Mouse (Mus musculus) hindbrain, embryonic 16.5 days (tissue): ENCODE data around the gene Thbd. TPM values are rescaled to one million over a fixed set of nuclear protein-coding genes. Genes with fewer than 3 reads are reported as not detected.

ENCODE experiments used
- ATAC-seq: fragments of 200-750 bp; cut with Nextera tagmentation; 2 replicates; pipeline ENCODE4 v1.8.0; 2017; ENCODE audit warnings: moderate TSS enrichment, moderate library complexity
- H3K27ac ChIP-seq: fragments of 300-500 bp; sonication (generic); 2 replicates; pipeline ENCODE4 v1.5.1; 2014; ENCODE audit warnings: low read depth, mild to moderate bottlenecking, control low read depth, low read length, moderate library complexity
- H3K27me3 ChIP-seq: fragments of 300-500 bp; sonication (generic); replicated peaks from 2 replicates; pipeline ENCODE4 v1.6.1; 2014; ENCODE audit warnings: low read length; ENCODE audit not compliant: control insufficient read depth, insufficient read depth
- H3K36me3 ChIP-seq: fragments of 300-500 bp; sonication (generic); 2 replicates; pipeline ENCODE4 v1.6.1; 2014; ENCODE audit warnings: mild to moderate bottlenecking, low read length, moderate library complexity, mixed read lengths; ENCODE audit not compliant: control insufficient read depth, insufficient read depth
- H3K4me1 ChIP-seq: fragments of 300-500 bp; sonication (generic); 2 replicates; pipeline ENCODE4 v1.6.1; 2014; ENCODE audit warnings: low read depth, low read length; ENCODE audit not compliant: control insufficient read depth, insufficient read depth
- H3K4me2 ChIP-seq: fragments of 300-500 bp; sonication (generic); 2 replicates; pipeline ENCODE4 v1.6.1; 2014; ENCODE audit warnings: mild to moderate bottlenecking, low read length, control low read depth, moderate library complexity
- H3K4me3 ChIP-seq: fragments of 300-500 bp; sonication (generic); 2 replicates; pipeline ENCODE4 v1.5.1; 2014; ENCODE audit warnings: mild to moderate bottlenecking, low read length, control low read depth, moderate library complexity
- H3K9ac ChIP-seq: fragments of 300-500 bp; sonication (generic); 2 replicates; pipeline ENCODE4 v1.6.1; 2014; ENCODE audit warnings: low read depth, mild to moderate bottlenecking, control low read depth, low read length, moderate library complexity
- H3K9me3 ChIP-seq: fragments of 300-500 bp; sonication (generic); 2 replicates; pipeline ENCODE4 v1.6.1; 2014; ENCODE audit warnings: mild to moderate bottlenecking, low read length, moderate library complexity; ENCODE audit not compliant: control insufficient read depth
- WGBS: fragments of 180-500 bp; shearing (Covaris S2); extraction: QIAGEN DNeasy Blood & Tissue Kit; methylation state at CpG from one replicate; pipeline ENCODE4 v1.1.7; 2014; 5-methylcytosine and 5-hydroxymethylcytosine counted together
- polyA plus RNA-seq: library from polyadenylated mRNA; unstranded; fragments of >200 nt; fragmentation: Nextera tagmentation; extraction: Ambion mirVana; gene quantifications from 2 replicates; pipeline ENCODE4 v1.2.1, GENCODE M21; 2015

Thbd gene
- polyA plus RNA-seq, 1 experiment from 2014 or later: 11.6 TPM

DNA sequence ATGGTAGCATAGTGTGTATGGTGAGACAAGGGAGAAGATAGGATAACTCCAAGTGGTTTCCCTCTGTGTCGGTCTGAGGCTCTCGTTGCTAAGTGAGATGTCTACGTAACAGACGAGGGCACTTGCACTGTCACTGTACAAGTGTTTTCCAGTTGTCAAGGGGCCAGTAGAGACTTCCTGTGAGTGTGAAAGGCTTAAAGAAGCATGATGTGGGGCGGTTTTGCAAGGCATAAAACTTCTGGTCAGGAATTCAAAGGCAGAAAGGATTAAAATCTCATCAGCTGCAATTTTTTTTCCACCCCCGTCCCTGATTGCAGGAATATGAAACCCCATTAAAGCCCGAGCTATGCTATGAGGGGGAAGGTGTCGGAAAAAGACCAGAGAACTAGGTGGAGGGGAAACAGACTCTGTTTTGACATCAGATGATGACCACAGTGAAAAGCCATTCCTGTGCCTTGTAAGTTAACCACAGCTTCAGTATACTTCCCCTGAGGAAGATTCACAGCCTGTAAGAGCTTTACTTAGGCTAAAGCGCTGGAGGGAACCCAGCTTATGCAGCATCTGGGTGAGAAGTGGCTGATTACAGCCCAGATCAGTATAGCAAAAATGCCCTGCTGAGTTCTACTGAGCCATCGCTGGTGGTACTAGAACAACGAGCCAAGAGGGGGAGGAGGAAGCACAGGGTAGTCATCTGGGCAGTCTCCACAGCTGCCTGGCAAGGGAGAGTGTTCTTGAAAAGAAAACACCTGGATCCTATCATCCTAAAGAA is 10.8 kb downstream of the Thbd start:
- Histone ChIP-seq H3K27me3 (0 out of 2 replicates have a peak, but pooled peaks cover 6% of the 10 kb centered on the region), H3K4me1 (peaks cover 4% of the 10 kb centered on the region), H3K4me3 (no peak overlapping the region), H3K9ac (no peak overlapping the region), H3K9me3 (no peaks in the 10 kb centered on the region), H3K36me3 (no peaks in the 10 kb centered on the region), H3K27ac (no peak overlapping the region), H3K4me2 (peak overlapping the region; percentile 92)
- 68% methylated on average over 11 of the region's 11 CpGs for WGBS
- ATAC-seq: no peak

DNA sequence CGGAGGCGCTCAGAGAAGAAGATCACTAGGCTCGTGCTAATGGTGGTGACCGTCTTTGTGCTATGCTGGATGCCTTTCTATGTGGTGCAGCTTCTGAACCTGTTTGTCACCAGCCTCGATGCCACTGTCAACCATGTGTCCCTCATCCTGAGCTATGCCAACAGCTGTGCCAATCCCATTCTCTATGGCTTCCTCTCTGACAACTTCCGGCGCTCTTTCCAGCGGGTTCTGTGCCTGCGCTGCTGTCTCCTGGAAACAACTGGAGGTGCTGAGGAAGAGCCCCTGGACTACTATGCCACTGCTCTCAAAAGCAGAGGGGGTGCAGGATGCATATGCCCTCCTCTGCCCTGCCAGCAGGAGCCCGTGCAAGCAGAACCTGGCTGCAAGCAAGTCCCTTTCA is 11.8 kb downstream of the Thbd start:
- H3K9me3 ChIP-seq: no peaks in the 10 kb centered on the region
- peak overlapping the region; percentile 56 for H3K4me3 ChIP-seq
- 0 out of 2 replicates have a peak, but pooled peaks cover 6% of the 10 kb centered on the region for H3K27me3 ChIP-seq
- H3K36me3 ChIP-seq: no peaks in the 10 kb centered on the region
- H3K4me1 ChIP-seq: peaks cover 4% of the 10 kb centered on the region
- ATAC-seq: no peak; the same call in 1 of the 2 replicates
- no peak overlapping the region for H3K27ac ChIP-seq
- H3K4me2 ChIP-seq: peak overlapping the region; percentile 92
- WGBS: 74% methylated on average over 10 of the region's 10 CpGs
- H3K9ac ChIP-seq: no peak overlapping the region

GRCm38 (mm10) chr2:148395131-148396051 is 12.6 kb downstream of the Thbd start, which contains the start of gene Sstr4:
Gene Sstr4, plus strand, starts transcription at chr2:148395344.
- ATAC-seq: peak; percentile 91
- H3K27me3 ChIP-seq: 0 out of 2 replicates have a peak, but pooled peaks cover 6% of the 10 kb centered on the region
- WGBS: 4% methylated on average over 83 of the region's 83 CpGs

DNA sequence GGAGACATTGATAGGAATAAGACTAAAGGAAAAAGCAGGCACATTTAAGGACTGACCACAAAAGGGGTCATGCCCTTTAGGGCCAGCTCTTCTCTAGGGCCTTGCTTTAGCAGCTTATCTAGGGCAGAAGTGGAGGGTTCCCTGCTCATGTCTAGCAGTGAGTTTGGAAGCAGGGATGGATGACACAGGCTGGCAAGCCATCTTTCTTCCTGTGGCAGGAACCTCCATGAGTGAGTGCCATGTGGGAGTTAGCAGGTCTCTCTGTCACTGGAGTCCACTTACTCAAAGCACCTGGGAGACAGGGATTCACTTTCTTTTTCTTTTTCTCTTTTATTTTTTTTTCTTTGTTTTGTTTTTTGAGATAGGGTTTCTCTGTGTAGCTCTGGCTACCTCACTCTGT is 14.1 kb downstream of the Thbd start:
- no peak for ATAC-seq
- H3K27me3 ChIP-seq: 0 out of 2 replicates have a peak, but pooled peaks cover 6% of the 10 kb centered on the region
- no peak overlapping the region for H3K4me2 ChIP-seq
- H3K9ac ChIP-seq: no peak overlapping the region
- no peak overlapping the region for H3K4me3 ChIP-seq
- H3K9me3 ChIP-seq: no peaks in the 10 kb centered on the region
- no peak overlapping the region for H3K27ac ChIP-seq
- H3K4me1 ChIP-seq: peaks cover 4% of the 10 kb centered on the region
- no peaks in the 10 kb centered on the region for H3K36me3 ChIP-seq

More at GRCm38 (mm10) chr2:148395131-148396051, 12.6 kb downstream of the Thbd start, which contains the start of gene Sstr4:
- Histone ChIP-seq H3K4me2 (peak within 1 kb of the TSS; percentile 92), H3K36me3 (no peaks in the 10 kb centered on the region), H3K4me1 (peaks cover 4% of the 10 kb centered on the region), H3K4me3 (peak within 1 kb of the TSS; percentile 56), H3K9ac (peak within 1 kb of the TSS; percentile 72), H3K27ac (no peak within 1 kb of the TSS), H3K9me3 (no peaks in the 10 kb centered on the region)

DNA sequence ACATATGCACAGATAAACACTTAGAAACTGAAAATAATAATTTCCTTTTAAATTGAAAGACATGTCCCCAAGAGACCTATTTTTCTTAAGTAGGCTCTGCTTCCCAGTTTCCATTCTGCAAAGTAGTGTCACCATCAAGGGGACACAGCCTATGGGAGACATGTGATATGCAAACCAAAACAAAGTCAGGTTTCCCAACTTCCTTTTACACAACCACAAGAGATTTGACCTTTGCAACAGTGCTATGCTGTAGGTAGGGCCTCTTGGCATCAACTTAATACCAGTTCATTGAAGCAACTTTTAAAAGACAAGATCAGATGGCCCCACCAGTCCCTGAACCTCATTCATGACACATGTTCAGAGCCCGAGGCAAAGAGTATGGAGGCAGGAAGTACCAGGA is 14.8 kb downstream of the Thbd start:
- no peak overlapping the region for H3K27ac ChIP-seq
- H3K9ac ChIP-seq: no peak overlapping the region
- H3K4me1 ChIP-seq: peaks cover 4% of the 10 kb centered on the region
- 79% methylated on average over 1 of the region's 1 CpGs for WGBS
- no peak for ATAC-seq
- H3K36me3 ChIP-seq: no peaks in the 10 kb centered on the region
- H3K4me3 ChIP-seq: no peak overlapping the region
- 0 out of 2 replicates have a peak, but pooled peaks cover 6% of the 10 kb centered on the region for H3K27me3 ChIP-seq
- no peaks in the 10 kb centered on the region for H3K9me3 ChIP-seq
- H3K4me2 ChIP-seq: no peak overlapping the region

DNA sequence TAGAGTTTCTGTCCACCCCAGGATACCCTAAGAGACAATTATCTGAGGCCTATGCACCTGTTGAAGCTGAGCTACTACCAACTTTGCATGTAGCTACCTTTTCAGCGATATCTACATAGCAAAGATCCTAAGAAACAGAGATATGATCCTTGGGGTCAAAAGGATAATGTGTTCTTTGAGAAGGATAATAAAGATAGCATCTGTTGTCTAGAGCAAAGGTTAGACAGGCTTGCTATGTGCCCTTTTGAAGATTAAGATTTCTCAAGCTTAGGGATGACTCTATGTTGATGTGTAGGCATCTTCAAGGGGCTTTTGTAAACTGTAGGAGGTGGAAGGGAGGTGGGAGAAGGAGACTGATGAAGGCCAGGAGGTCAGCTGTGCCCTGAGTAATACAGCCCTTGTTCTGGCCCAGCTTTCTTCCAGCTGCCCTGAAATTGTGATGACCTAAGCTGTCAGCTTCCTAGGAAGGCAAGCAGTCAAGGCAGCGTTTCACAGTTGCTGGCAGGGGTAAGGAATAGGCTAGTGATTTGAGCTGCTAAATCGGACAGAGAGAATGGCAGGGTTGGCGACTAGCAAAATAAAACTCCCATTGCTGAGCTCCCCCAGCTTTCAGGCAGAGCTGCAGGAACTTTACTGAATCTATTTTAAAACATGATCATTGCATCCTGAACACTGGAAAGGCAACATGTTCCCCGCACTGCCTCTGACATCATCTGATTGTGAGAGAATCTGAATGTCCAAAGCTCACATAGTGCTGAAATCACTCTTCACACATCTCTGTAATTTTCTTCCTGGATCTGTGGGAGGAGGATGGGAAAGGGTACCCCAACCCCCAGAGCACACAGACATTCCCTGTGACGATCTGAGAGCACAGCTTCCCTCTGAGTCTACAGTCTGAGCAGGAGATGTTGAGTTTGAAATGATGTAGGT is 20.1 kb downstream of the Thbd start:
- 77% methylated on average over 6 of the region's 6 CpGs for WGBS

DNA sequence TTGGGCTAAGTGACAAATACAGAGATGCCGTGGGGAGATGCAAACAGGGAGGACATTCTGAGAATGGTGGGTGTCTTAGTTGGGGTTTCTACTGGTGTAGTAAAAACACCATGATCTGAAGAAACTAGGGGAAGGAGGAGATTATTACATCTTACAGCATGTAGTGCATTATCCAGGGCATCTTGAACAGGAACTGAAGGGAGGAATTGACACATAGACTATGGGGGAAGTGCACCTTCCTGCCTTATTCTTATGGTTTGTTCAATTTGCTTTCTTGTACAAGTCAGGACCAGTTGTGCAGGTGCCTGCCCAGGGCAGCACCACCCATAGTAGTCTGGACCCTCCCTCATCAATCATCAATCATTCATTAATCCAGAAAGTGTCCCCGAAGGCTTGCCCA is 21.1 kb downstream of the Thbd start:
- Histone ChIP-seq H3K4me3 (no peak overlapping the region), H3K4me2 (no peak overlapping the region), H3K36me3 (no peaks in the 10 kb centered on the region), H3K4me1 (no peaks in the 10 kb centered on the region), H3K9me3 (no peaks in the 10 kb centered on the region), H3K27me3 (no peaks in the 10 kb centered on the region), H3K27ac (no peak overlapping the region), H3K9ac (no peak overlapping the region)
- WGBS: 91% methylated on average over 2 of the region's 2 CpGs
- no peak for ATAC-seq

More for the DNA sequence above, 20.1 kb downstream of the Thbd start:
- Histone ChIP-seq H3K4me2 (no peak overlapping the region), H3K27ac (no peak overlapping the region), H3K4me1 (no peaks in the 10 kb centered on the region), H3K9ac (no peak overlapping the region), H3K9me3 (no peaks in the 10 kb centered on the region), H3K4me3 (no peak overlapping the region), H3K27me3 (no peaks in the 10 kb centered on the region), H3K36me3 (no peaks in the 10 kb centered on the region)
- ATAC-seq: no peak

DNA sequence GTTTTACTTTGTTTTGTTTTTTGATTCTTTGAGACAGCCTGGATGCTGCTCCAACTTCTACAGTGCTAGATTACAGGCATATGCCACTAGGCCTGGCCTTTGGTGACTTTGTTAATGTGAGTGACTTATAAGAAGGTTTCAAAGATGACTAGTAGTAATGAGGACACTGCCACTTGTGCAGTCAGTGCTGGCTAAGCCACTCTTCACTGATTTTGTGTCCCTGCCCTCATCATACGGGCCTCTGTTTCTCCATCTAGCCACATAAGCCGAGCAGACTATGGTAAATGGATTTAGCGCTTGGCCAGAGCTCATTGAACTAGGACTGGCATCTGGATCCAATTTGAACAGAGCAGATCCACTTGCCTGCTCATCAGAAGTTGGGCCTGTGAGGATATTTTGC is 21.5 kb downstream of the Thbd start:
- ATAC-seq: no peak

More for the DNA sequence above, 21.5 kb downstream of the Thbd start:
- H3K4me3 ChIP-seq: no peak overlapping the region
- no peak overlapping the region for H3K4me2 ChIP-seq
- H3K9ac ChIP-seq: no peak overlapping the region
- no peaks in the 10 kb centered on the region for H3K36me3 ChIP-seq
- no peaks in the 10 kb centered on the region for H3K27me3 ChIP-seq
- no peaks in the 10 kb centered on the region for H3K4me1 ChIP-seq
- H3K9me3 ChIP-seq: no peaks in the 10 kb centered on the region
- 86% methylated on average over 3 of the region's 3 CpGs for WGBS
- no peak overlapping the region for H3K27ac ChIP-seq
